Mouse (Mus musculus) E14TG2a.4 (cell line): Measurements from ENCODE around the gene Lsm14a.

ENCODE experiments used
- H3K27me3 ChIP-seq: 2 replicates; pipeline ENCODE4 v1.6.1; 2014; ENCODE audit warnings: low read length, control low read depth; ENCODE audit not compliant: insufficient read depth
- H3K36me3 ChIP-seq: 2 replicates; pipeline ENCODE4 v1.6.1; 2014; ENCODE audit warnings: low read length, control low read depth; ENCODE audit not compliant: insufficient read depth
- H3K4me1 ChIP-seq: replicated peaks from 2 replicates; pipeline ENCODE4 v1.6.1; 2014; ENCODE audit warnings: low read depth, low read length, control low read depth
- H3K4me3 ChIP-seq: replicated peaks from 2 replicates; pipeline ENCODE4 v1.5.1; 2014; ENCODE audit warnings: mild to moderate bottlenecking, low read length
- H3K9me3 ChIP-seq: 2 replicates; pipeline ENCODE4 v1.6.1; 2014; ENCODE audit warnings: low read length, control low read depth
- CTCF ChIP-seq: conservative IDR thresholded peaks from 2 replicates; pipeline ENCODE4 v1.5.1; 2014; ENCODE audit warnings: low read length
- NANOG ChIP-seq: IDR thresholded peaks from 2 replicates; pipeline ENCODE4 v1.6.1; 2014; ENCODE audit warnings: borderline replicate concordance, low read length, mixed read lengths
- POU5F1 ChIP-seq: IDR thresholded peaks from 2 replicates; pipeline ENCODE4 v1.6.1; 2014; ENCODE audit warnings: low read length, borderline replicate concordance

The Lsm14a gene

DNA sequence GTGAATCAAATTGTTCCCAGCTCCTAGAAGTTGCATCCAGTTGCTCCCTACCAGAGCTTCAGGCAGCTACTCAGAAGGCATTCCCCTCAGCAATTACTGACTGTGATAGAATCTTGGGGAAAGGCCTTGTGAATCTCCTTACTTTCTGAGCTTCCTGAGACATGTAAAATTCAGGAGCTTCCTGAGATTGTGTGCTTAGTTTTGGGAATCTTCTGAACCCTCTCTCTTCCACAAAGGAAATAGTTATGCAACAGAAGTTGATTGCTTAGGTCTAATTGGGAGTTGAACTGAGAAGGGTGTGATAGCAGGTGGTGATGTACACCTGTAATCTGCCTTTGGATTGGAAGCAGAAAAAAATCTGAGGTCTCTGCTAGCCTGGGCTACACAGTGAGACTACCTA lies at the start of gene Lsm14a:
TSS of gene Lsm14a (minus strand) at position 101 of the 400 bp plus-strand sequence.
- Histone ChIP-seq H3K9me3 (no peaks in the 10 kb centered on the region), H3K27me3 (no peaks in the 10 kb centered on the region), H3K36me3 (no peaks in the 10 kb centered on the region), H3K4me1 (peaks cover 24% of the 10 kb centered on the region), H3K4me3 (no peak within 1 kb of the TSS)
- no peak for TF ChIP-seq NANOG
- no peak for TF ChIP-seq POU5F1
- TF ChIP-seq CTCF: no peak

DNA sequence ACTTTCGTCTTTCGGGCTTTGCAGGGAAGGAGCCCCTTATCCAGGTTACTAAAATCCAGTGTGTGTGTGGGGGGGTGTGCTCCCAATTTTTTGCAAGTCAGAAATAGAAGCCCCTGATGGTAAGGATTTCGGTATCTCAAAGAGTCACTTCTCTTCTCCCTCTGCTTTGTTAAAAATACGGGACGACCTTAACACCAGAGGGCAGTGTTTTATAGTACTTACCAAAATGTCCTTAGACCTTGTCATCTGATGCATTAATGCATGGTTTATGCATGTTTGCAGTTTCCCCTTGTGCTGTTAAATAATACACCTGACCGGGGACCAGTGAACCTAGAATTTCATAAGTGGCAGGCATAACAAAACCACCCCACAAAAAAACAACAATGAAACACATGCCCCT lies 45.8 kb upstream of the Lsm14a start:
- H3K4me1 ChIP-seq: peaks cover 16% of the 10 kb centered on the region
- no peaks in the 10 kb centered on the region for H3K36me3 ChIP-seq
- TF ChIP-seq CTCF (peak; percentile 24; the same call in 1 of the 2 replicates), NANOG (no peak), POU5F1 (no peak)
- H3K9me3 ChIP-seq: no peaks in the 10 kb centered on the region
- no peaks in the 10 kb centered on the region; the same call in 1 of the 2 replicates for H3K27me3 ChIP-seq
- H3K4me3 ChIP-seq: no peak overlapping the region

DNA sequence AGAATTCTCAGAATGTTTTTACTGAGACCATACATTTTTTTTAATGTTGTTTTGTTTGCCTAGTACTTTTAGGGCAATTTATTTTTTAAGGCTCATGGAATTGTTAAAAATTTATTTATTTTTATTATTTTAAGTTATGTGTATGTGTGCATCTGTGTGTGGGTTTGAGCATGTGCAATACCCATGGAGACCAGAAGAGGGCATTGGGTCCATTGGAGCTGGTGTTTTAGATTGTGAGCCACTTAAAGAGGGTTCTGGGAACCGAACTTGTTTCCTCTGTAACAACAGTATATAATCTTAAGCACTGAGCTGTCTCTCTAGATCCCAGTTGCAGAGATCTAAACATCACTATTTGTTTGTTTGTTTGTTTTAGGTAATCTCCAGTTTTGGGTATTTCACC lies 40.5 kb upstream of the Lsm14a start:
- Histone ChIP-seq H3K4me3 (no peak overlapping the region), H3K36me3 (no peaks in the 10 kb centered on the region), H3K9me3 (no peaks in the 10 kb centered on the region), H3K4me1 (peaks cover 33% of the 10 kb centered on the region), H3K27me3 (no peaks in the 10 kb centered on the region)
- no peak for TF ChIP-seq NANOG
- peak; percentile 90 for TF ChIP-seq CTCF

DNA sequence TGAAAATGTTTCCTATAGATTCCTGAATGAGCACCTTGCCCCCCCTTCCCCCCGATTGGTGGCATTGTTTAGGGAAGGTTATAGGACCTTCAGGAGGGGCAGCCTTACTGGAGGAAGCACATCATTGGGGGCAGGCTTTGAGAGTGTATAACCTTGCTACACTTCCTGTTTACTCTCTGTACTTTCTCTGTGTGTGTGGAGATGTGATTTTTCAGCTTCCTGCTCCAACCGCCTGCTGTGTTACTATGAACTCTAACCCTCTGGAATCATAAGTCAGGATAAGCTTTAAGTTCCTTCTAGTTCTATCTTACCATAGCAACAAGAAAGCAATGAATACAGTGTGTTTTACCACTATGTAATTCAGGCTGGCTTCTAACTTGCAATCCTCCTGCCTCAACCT lies 28.1 kb upstream of the Lsm14a start:
- Histone ChIP-seq H3K4me3 (no peak overlapping the region), H3K27me3 (no peaks in the 10 kb centered on the region), H3K36me3 (no peaks in the 10 kb centered on the region), H3K4me1 (peaks cover 9% of the 10 kb centered on the region), H3K9me3 (peaks cover 6% of the 10 kb centered on the region; the same call in 1 of the 2 replicates)
- TF ChIP-seq NANOG (no peak), CTCF (no peak), POU5F1 (no peak)

DNA sequence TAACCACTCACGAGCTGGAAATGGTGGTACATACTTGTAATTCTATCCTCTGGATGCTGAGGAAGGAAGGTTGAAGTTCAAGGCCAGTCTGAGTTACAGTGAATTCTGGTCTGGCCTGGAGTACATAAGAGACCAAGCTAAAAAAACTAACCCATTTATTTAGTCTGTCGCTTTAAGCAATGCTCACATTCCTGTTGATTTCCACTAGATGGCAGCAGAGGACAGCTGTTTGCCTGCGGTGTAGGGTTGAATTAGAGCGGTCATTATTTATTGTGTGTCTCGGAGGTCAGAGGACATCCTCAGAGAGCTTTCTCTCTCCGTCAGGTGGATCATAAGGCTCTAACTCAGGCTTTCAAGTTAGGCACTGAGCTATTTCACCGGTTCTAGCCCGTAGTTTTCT lies 14.4 kb upstream of the Lsm14a start:
- no peak for TF ChIP-seq NANOG
- TF ChIP-seq CTCF: peak; percentile 36
- TF ChIP-seq POU5F1: no peak
- Histone ChIP-seq H3K9me3 (no peaks in the 10 kb centered on the region), H3K27me3 (0 out of 2 replicates have a peak, but pooled peaks cover 2% of the 10 kb centered on the region), H3K36me3 (no peaks in the 10 kb centered on the region), H3K4me1 (peaks cover 29% of the 10 kb centered on the region), H3K4me3 (no peak overlapping the region)

DNA sequence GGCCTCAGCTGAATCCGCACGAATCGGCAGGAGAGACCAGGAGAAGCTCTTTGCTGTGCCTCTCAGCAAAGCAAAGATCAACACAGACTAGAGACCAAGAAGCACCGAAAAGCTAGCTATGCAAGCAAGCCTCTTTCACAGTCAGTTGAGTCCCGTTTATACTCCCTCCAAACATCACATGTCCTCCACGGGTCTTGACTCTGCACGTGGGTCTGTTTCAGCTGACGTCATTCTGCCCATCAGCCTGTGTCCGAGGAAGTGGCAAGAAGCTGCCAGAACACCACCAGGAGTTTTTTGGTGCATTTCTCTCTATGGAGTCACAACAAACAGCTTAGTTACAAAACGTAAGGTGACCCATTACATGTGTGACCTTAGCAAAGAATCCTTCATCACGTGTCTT lies 10.8 kb upstream of the Lsm14a start:
- Histone ChIP-seq H3K9me3 (no peaks in the 10 kb centered on the region), H3K4me1 (peaks cover 16% of the 10 kb centered on the region), H3K27me3 (peaks cover 4% of the 10 kb centered on the region; the same call in 1 of the 2 replicates), H3K4me3 (no peak overlapping the region), H3K36me3 (no peaks in the 10 kb centered on the region)
- TF ChIP-seq CTCF: no peak

DNA sequence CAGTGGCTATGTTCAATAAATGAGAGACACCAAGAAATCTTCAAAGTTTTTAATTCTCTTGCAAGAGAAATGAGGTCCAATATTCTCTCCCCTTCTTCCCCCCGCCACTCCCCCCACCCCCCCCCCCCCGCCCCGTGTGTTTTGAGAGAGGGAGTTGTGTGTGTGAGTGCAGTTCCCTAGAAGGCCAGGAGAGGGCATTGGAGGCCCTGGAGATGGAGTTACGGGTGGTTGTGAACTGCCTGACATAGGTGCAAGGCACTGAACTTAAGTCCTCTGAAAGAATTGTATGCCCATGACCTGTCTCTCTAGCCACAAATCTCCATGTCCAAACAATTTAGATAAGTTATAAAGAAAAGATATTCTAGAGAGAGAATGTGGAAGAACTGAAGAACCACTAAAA lies 7.0 kb upstream of the Lsm14a start:
- TF ChIP-seq CTCF: peak; percentile 22; the same call in 1 of the 2 replicates
- no peak for TF ChIP-seq NANOG
- no peak for TF ChIP-seq POU5F1
- H3K9me3 ChIP-seq: no peaks in the 10 kb centered on the region
- no peak overlapping the region for H3K4me3 ChIP-seq
- no peaks in the 10 kb centered on the region for H3K36me3 ChIP-seq
- peaks cover 2% of the 10 kb centered on the region; the same call in 1 of the 2 replicates for H3K27me3 ChIP-seq
- H3K4me1 ChIP-seq: peaks cover 3% of the 10 kb centered on the region

DNA sequence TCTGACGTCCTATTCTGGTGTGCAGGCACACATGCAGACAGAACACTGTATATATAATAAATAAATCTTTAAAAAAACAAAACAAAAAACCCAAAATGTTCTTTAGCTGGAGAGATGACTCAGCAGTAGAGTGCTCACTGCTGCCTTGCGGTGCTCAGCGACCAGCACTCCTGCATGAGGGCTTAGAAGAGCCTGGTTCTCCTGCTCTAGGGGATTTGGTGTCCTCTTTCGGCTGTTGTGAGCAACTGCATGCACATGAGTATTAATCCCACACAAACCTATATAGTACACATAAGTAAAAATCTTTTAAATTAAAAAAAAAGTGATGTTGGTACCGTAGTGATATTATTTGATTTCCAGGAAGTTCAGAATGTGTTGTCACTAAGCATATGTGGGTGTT lies 5.7 kb upstream of the Lsm14a start:
- H3K9me3 ChIP-seq: no peaks in the 10 kb centered on the region
- TF ChIP-seq POU5F1 (no peak), CTCF (peak; percentile 57)
- H3K27me3 ChIP-seq: peaks cover 2% of the 10 kb centered on the region; the same call in 1 of the 2 replicates
- H3K4me3 ChIP-seq: no peak overlapping the region
- no peaks in the 10 kb centered on the region; the same call in 1 of the 2 replicates for H3K4me1 ChIP-seq
- H3K36me3 ChIP-seq: no peaks in the 10 kb centered on the region

DNA sequence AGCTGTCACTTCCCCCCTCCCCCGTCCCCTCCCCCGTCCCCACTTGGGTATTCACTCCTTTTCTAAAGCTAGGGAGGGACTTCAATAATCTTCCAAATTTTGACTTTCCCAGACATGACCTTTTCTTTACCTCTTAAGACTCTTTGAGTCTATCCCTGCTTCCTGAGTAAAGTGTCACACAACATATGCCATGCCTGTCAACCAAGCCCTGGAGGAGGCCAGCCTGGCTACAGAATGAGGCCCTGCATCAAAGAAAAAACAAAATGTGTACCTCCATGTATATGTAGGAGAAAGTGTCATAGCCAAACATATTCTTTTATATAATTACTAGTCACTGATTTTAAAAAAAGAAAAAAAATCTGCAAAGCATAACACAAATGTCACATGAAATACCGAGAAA lies 3.7 kb upstream of the Lsm14a start:
- H3K36me3 ChIP-seq: no peaks in the 10 kb centered on the region
- H3K4me1 ChIP-seq: peaks cover 4% of the 10 kb centered on the region
- TF ChIP-seq POU5F1 (no peak), CTCF (no peak), NANOG (no peak)
- no peak overlapping the region for H3K4me3 ChIP-seq
- H3K9me3 ChIP-seq: no peaks in the 10 kb centered on the region
- H3K27me3 ChIP-seq: peaks cover 2% of the 10 kb centered on the region; the same call in 1 of the 2 replicates
